Mouse (Mus musculus) intestine, embryonic 15.5 days (tissue): ENCODE results near the gene Gm13420. TPM values are rescaled to one million over a fixed set of nuclear protein-coding genes. Genes with fewer than 3 reads are reported as not detected.
A peak's percentile ranks its signal among the peaks of the same experiment; 100 is the strongest.

Source experiments
- ATAC-seq: fragments of 200-750 bp; cut with Nextera tagmentation; 2 replicates; pipeline ENCODE4 v1.8.0; 2017; ENCODE audit warnings: moderate TSS enrichment, moderate library complexity
- H3K27ac ChIP-seq: fragments of 300-500 bp; sonication (generic); 2 replicates; pipeline ENCODE4 v1.5.1; 2015; ENCODE audit warnings: mild to moderate bottlenecking, inconsistent platforms
- H3K27me3 ChIP-seq: fragments of 300-500 bp; sonication (generic); replicated peaks from 2 replicates; pipeline ENCODE4 v1.6.1; 2015; ENCODE audit warnings: inconsistent platforms
- H3K36me3 ChIP-seq: fragments of 300-500 bp; sonication (generic); 2 replicates; pipeline ENCODE4 v1.6.1; 2015; ENCODE audit warnings: inconsistent platforms
- H3K4me1 ChIP-seq: fragments of 300-500 bp; sonication (generic); replicated peaks from 2 replicates; pipeline ENCODE4 v1.6.1; 2015; ENCODE audit warnings: inconsistent platforms
- H3K4me2 ChIP-seq: fragments of 300-500 bp; sonication (generic); replicated peaks from 2 replicates; pipeline ENCODE4 v1.6.1; 2015; ENCODE audit warnings: mild to moderate bottlenecking, inconsistent platforms
- H3K4me3 ChIP-seq: fragments of 300-500 bp; sonication (generic); replicated peaks from 2 replicates; pipeline ENCODE4 v1.5.1; 2015; ENCODE audit warnings: inconsistent platforms
- H3K9ac ChIP-seq: fragments of 300-500 bp; sonication (generic); 2 replicates; pipeline ENCODE4 v1.6.1; 2015; ENCODE audit warnings: inconsistent platforms
- H3K9me3 ChIP-seq: fragments of 300-500 bp; sonication (generic); 2 replicates; pipeline ENCODE4 v1.6.1; 2016; ENCODE audit warnings: inconsistent platforms
- WGBS: fragments of 180-500 bp; shearing (Covaris S2); methylation state at CpG from one replicate; pipeline ENCODE4 v1.1.7; 2015; 5-methylcytosine and 5-hydroxymethylcytosine counted together
- polyA plus RNA-seq: library from polyadenylated mRNA; unstranded; fragments of >200 nt; fragmentation: Nextera tagmentation; extraction: Ambion mirVana; gene quantifications from 2 replicates; pipeline ENCODE4 v1.2.1, GENCODE M21; 2015

The Gm13420 gene
- polyA plus RNA-seq, 1 experiment from 2014 or later, result 0.43 TPM

GRCm38 (mm10) chr2:29767976-29768709 lies 16.7 kb upstream of the Gm13420 start:
- no peaks in the 10 kb centered on the region for H3K36me3 ChIP-seq
- H3K9ac ChIP-seq, result no peak overlapping the region
- H3K27ac ChIP-seq, result peak overlapping the region; percentile 87
- ATAC-seq, result peak; percentile 75
- no peaks in the 10 kb centered on the region for H3K27me3 ChIP-seq
- H3K4me1 ChIP-seq, result 0 out of 2 replicates have a peak, but pooled peaks cover 9% of the 10 kb centered on the region
- H3K9me3 ChIP-seq, result no peaks in the 10 kb centered on the region
- H3K4me2 ChIP-seq, result peak overlapping the region; percentile 12; the same call in 1 of the 2 replicates
- no peak overlapping the region for H3K4me3 ChIP-seq
- 49% methylated on average over 11 of the region's 11 CpGs for WGBS

DNA sequence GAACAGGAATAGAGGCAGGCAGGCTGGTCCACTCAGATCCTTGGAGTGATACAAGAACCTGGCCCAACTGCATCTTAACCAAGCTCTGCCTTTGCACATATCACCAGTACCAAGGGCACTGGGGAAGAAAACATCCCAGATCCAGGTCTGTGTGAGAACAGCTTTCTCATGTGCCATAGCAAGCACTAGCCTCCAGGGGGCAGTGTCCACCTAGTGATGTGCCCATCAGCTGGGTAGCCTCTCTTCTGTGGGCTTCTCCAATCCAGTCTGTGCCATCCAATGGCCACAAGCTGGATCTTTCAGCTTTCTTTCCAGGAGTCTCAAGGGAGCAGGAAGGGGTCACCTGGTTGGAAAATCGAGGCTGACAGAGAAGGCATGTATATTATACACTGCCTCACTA lies 13.3 kb upstream of the Gm13420 start:
- no peak overlapping the region for H3K4me3 ChIP-seq
- 10% methylated on average over 1 of the region's 1 CpGs for WGBS
- H3K27ac ChIP-seq, result no peak overlapping the region
- H3K36me3 ChIP-seq, result no peaks in the 10 kb centered on the region
- ATAC-seq, result peak; percentile 54
- no peak overlapping the region for H3K4me2 ChIP-seq
- H3K4me1 ChIP-seq, result 0 out of 2 replicates have a peak, but pooled peaks cover 9% of the 10 kb centered on the region
- no peaks in the 10 kb centered on the region for H3K27me3 ChIP-seq
- no peak overlapping the region for H3K9ac ChIP-seq
- no peaks in the 10 kb centered on the region for H3K9me3 ChIP-seq

DNA sequence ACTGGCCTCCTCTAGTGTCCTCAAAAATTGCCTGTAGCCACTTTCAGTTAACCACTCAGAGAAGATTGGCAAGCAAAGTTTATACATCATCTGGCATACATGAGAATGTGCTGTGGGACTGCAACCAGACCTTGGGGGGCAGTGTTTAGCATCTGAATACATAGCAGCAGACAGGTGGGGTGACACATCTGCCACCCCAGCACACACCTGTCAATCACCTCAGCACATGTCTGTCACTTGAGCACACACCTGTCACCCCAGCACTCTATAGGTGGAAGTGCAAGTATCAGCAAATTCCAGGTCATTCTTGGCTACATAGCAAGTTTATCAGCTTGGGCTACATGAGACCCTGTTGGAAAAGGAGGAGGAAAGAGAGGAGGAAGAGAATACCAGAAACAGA lies 4.2 kb upstream of the Gm13420 start:
- no peak for ATAC-seq
- no peaks in the 10 kb centered on the region for H3K9me3 ChIP-seq
- H3K4me3 ChIP-seq, result no peak overlapping the region

GRCm38 (mm10) chr2:29752397-29752796 lies 912 bp upstream of the Gm13420 start:
- Histone ChIP-seq H3K36me3 (no peaks in the 10 kb centered on the region), H3K4me3 (no peak overlapping the region), H3K9me3 (no peaks in the 10 kb centered on the region), H3K4me2 (no peak overlapping the region), H3K4me1 (peaks cover 8% of the 10 kb centered on the region; the same call in 1 of the 2 replicates), H3K27me3 (peaks cover 30% of the 10 kb centered on the region), H3K27ac (no peak overlapping the region), H3K9ac (no peak overlapping the region)
- 83% methylated on average over 5 of the region's 5 CpGs for WGBS
- no peak for ATAC-seq

More for the DNA sequence above, 4.2 kb upstream of the Gm13420 start:
- Histone ChIP-seq H3K4me2 (no peak overlapping the region), H3K4me1 (peaks cover 8% of the 10 kb centered on the region; the same call in 1 of the 2 replicates), H3K36me3 (no peaks in the 10 kb centered on the region), H3K9ac (no peak overlapping the region), H3K27ac (no peak overlapping the region), H3K27me3 (peaks cover 20% of the 10 kb centered on the region)

DNA sequence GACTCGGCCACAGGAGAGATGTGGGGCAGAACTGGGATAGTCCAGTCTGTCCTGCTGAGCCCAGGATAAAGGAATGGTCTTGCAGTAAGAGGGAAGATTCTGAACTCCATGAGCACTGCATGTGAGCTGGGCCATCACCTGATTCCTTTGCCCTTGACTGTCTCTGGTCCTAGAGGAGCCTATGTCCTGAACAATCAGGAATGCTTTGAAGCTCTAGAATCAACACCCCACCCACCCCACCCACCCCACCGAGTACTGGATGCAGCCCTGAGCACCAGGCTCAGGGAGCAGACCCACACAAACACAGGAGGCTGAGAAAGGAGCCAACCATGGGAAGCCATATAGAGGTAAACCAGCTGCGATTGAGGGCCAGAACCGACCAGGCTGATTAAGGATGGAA lies 3.0 kb downstream of the Gm13420 start:
- no peak for ATAC-seq
- WGBS, result 85% methylated on average over 4 of the region's 4 CpGs
- Histone ChIP-seq H3K9me3 (no peaks in the 10 kb centered on the region), H3K9ac (no peak overlapping the region), H3K27ac (no peak overlapping the region), H3K4me3 (no peak overlapping the region), H3K36me3 (no peaks in the 10 kb centered on the region), H3K4me1 (peaks cover 8% of the 10 kb centered on the region; the same call in 1 of the 2 replicates), H3K27me3 (peaks cover 40% of the 10 kb centered on the region), H3K4me2 (no peak overlapping the region)

GRCm38 (mm10) chr2:29747852-29748251 lies 3.6 kb downstream of the Gm13420 start:
- Histone ChIP-seq H3K4me2 (no peak overlapping the region), H3K9me3 (no peaks in the 10 kb centered on the region), H3K27ac (no peak overlapping the region), H3K9ac (no peak overlapping the region), H3K27me3 (peaks cover 40% of the 10 kb centered on the region), H3K4me1 (peaks cover 8% of the 10 kb centered on the region; the same call in 1 of the 2 replicates), H3K36me3 (no peaks in the 10 kb centered on the region), H3K4me3 (no peak overlapping the region)
- 57% methylated on average over 5 of the region's 5 CpGs for WGBS
- ATAC-seq, result no peak

GRCm38 (mm10) chr2:29747188-29747782 lies 4.2 kb downstream of the Gm13420 start:
- ATAC-seq, result no peak
- H3K36me3 ChIP-seq, result no peaks in the 10 kb centered on the region
- peaks cover 8% of the 10 kb centered on the region; the same call in 1 of the 2 replicates for H3K4me1 ChIP-seq
- no peak overlapping the region for H3K27ac ChIP-seq
- H3K9me3 ChIP-seq, result no peaks in the 10 kb centered on the region
- peaks cover 35% of the 10 kb centered on the region for H3K27me3 ChIP-seq
- H3K4me3 ChIP-seq, result peak overlapping the region; percentile 30
- H3K4me2 ChIP-seq, result peak overlapping the region; percentile 61
- peak overlapping the region; percentile 34; the same call in 1 of the 2 replicates for H3K9ac ChIP-seq
- WGBS, result 18% methylated on average over 50 of the region's 50 CpGs

- no peaks in the 10 kb centered on the region for H3K4me1 ChIP-seq
- no peaks in the 10 kb centered on the region for H3K9me3 ChIP-seq
- no peak overlapping the region for H3K27ac ChIP-seq
- no peaks in the 10 kb centered on the region; the same call in 1 of the 2 replicates for H3K36me3 ChIP-seq
- no peak overlapping the region for H3K4me2 ChIP-seq
- H3K27me3 ChIP-seq, result peaks cover 15% of the 10 kb centered on the region
- no peak overlapping the region for H3K9ac ChIP-seq
- no peak overlapping the region for H3K4me3 ChIP-seq
- WGBS, result 71% methylated on average over 6 of the region's 6 CpGs
- ATAC-seq, result peak; percentile 53
These were observed 7.2 kb downstream of the Gm13420 start for GRCm38 (mm10) chr2:29744256-29744655.

DNA sequence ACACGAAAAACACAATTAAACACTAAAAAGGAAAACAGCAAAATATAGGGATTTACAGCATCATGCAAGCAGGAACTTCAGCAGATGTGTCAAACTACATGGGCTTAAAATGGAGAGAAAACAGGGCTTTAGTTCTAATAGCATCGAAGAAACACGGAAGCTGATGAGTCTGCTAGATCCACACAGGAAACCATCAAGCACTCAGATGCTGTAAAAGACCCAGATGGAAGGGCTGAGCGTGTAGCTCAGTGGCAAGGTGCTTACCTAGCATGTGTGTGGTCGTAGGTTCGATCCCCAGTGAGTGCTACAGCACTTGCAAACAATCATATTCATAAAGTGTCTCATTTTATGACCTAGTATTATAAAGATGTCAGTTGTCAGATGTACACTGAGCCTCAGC lies 10.3 kb downstream of the Gm13420 start:
- Histone ChIP-seq H3K27me3 (no peaks in the 10 kb centered on the region), H3K4me2 (no peak overlapping the region), H3K4me3 (no peak overlapping the region), H3K27ac (no peak overlapping the region), H3K9me3 (no peaks in the 10 kb centered on the region), H3K9ac (no peak overlapping the region), H3K4me1 (no peaks in the 10 kb centered on the region), H3K36me3 (peaks cover 21% of the 10 kb centered on the region)
- WGBS, result 90% methylated on average over 6 of the region's 6 CpGs
- ATAC-seq, result no peak

DNA sequence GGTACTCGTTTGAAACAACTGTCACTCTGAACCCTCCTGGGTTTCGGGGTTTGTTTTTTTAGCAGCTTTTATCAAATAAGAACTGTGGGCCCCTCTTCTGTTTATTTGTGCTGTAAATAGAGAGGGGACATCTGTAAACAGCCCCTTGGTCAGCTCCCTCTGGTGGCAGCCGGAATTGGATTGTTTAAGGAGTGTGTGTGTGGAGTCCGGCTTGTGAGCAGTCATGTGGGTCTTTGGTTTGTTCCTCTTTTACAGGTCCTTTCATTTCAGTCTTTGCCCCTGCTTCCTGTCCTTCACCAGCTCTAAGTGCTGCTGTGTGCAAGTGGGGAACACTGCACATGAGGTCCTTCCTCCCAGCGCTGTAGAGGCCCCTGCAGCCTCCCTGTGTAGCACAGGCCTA lies 12.1 kb downstream of the Gm13420 start:
- Histone ChIP-seq H3K4me1 (no peaks in the 10 kb centered on the region), H3K27ac (no peak overlapping the region), H3K9me3 (no peaks in the 10 kb centered on the region), H3K4me2 (no peak overlapping the region), H3K9ac (no peak overlapping the region), H3K4me3 (no peak overlapping the region), H3K36me3 (peaks cover 27% of the 10 kb centered on the region), H3K27me3 (no peaks in the 10 kb centered on the region)
- 56% methylated on average over 5 of the region's 5 CpGs for WGBS
- ATAC-seq, result no peak

DNA sequence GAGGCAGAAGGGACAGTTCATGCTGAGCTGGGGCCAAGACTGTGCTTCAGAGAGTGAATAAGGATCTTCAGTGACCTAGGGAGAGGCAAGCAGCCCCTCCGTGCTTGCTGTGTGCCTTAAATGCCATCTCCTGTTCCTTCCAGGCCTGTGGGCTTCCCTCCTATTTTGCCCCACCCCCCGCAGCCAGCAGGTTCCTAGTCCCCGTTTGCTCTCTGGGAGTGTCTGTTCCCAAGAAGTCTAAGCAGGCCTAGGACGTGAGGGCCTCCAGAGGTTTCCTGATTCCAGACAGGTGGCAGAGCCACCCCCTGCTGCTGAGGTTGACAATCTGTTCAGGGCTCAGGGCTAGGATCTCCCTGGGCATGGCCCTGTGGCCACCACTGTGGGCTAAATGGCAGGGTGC lies 12.7 kb downstream of the Gm13420 start:
- ATAC-seq, result no peak
- 0 out of 2 replicates have a peak overlapping the region, but pooled peaks have one; percentile 22 for H3K27ac ChIP-seq
- no peak overlapping the region for H3K4me3 ChIP-seq
- H3K4me1 ChIP-seq, result no peaks in the 10 kb centered on the region
- H3K36me3 ChIP-seq, result peaks cover 28% of the 10 kb centered on the region
- no peaks in the 10 kb centered on the region for H3K9me3 ChIP-seq
- H3K27me3 ChIP-seq, result no peaks in the 10 kb centered on the region
- WGBS, result 43% methylated on average over 4 of the region's 4 CpGs
- no peak overlapping the region for H3K4me2 ChIP-seq
- no peak overlapping the region for H3K9ac ChIP-seq

- Histone ChIP-seq H3K27me3 (no peaks in the 10 kb centered on the region), H3K4me1 (no peaks in the 10 kb centered on the region), H3K27ac (no peak overlapping the region), H3K9ac (no peak overlapping the region), H3K4me2 (no peak overlapping the region), H3K36me3 (peaks cover 34% of the 10 kb centered on the region), H3K4me3 (no peak overlapping the region), H3K9me3 (no peaks in the 10 kb centered on the region)
- ATAC-seq, result no peak
- WGBS, result 71% methylated on average over 12 of the region's 12 CpGs
These were observed 14.1 kb downstream of the Gm13420 start for GRCm38 (mm10) chr2:29737209-29737925.
